Mouse (Mus musculus): ENCODE measurements around the gene Ptp4a2.
"Not testable (repeated sequence)": the region's sequence is repeated elsewhere in the genome, so short reads cannot be mapped to it uniquely, and the experiment has no call there.

The Ptp4a2 gene

DNA sequence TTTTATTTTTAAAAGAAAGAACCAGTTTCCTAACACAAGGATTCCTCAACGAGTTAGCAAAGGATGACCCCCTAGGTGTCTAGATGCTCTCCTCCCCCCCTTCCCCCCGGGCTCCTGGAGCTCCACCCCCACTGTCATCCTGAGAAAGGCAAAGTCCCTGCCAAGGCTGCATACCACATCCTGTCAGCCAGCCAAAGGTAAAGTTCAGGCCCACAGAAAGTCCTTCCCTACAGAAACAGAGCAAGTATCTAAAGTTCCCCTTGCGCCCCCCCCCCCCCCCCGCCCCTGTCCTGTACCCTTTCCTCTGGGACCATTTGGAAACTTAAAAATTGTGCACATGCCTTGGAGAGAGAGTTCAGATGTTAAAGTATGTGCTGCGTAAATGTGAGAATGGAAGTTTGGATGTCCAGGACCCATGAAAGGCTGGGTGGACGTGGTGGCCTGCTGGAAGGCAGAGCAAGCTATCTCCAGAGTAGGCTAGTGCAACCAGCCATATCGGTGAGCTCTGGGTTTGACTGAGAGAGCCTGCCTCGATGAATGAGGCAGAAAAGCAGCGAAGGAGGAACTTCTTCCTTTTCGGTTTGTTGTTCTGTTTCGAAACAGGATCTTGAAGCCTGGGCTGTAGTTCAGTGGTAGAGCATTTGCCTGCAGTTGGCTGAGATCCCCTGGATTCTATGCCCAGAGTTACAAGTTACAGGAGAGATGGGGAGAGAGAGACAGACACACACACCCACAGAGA, 71.7 kb downstream of the Ptp4a2 start:
- no peak for DNase-seq (ENCODE audit: extremely low spot score, low read depth, low spot score)

DNA sequence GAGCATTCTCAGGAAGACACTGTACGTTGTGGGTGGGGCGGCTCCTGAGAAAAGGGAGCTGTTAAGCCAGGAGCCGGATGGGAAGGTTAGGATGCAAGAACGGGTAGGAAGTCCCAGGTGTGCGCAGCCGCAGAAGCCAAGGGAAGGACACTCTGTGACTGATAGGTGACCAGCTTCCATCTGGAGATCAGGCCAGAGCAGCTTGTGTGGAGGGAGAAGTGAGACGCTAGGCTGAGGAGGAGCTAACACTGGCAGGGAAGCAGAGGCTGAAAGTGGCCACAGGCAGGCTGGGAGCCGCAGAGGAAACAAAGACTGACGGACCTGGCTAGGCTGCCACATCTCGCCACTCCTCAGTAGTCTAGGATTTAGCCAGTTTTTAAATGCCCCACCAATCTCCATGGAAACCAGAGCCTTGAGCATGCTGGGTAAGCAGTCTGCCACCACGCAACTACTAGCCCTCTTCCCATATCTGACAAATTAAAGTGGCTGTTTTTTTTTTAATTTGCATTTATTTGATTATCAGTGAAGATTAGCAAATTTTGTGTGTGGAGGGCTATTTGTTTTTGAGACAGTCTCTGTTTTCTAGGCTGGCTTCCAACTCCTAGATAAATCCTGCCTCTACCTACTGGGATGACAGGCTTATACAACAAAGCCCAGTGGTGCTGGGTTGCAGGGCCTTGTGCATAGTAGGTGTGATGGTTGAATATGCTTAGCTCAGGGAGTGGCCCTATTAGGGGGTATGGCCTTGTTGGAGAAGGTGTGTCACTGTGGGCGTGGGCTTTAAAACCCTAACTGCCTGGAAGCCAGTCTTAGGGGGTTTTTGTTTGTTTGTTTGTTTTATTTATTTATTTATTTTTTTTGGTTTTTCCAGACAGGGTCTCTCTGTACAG, 73.3 kb downstream of the Ptp4a2 start:
- no peak for DNase-seq (ENCODE audit: extremely low spot score, low read depth, low spot score)

DNA sequence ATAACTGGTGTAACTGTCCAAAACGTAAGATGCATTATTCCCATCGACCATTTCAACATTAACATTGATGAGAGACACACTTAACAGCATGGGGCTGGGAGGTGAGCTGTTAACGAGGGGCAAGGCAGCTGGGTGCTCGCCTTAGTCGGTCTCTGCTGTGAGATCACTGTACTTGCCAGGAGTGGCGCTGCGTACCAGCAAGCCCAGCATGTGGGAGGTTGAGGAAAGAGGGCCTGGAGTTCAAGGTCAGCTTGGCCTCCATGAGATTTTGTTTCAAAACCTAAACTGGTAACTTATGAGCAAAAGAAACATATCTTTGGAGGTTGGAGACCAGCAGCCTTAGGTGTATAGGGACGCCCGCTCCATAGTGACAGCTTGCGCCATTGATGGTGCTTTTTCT, 78.6 kb downstream of the Ptp4a2 start:
- DNase-seq (ENCODE audit: extremely low spot score, low read depth, low spot score), result no peak

DNA sequence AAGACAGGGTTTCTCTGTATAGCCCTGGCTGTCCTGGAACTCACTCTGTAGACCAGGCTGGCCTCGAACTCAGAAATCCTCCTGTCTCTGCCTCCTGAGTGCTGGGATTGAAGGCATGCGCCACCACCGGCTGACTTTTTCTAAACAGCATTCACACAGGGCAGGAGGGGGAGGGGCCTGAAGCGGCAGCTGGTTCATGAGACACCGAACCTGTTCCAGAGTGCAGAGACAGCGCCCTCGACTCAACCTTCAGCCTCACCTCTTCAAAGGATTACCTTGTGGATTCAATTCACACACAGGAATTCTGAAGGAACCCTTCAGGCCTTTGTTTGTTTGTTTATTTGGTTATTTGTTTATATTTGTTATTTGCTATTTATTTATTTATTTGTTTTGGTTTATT, 79.1 kb downstream of the Ptp4a2 start:
- no peak for DNase-seq (ENCODE audit: extremely low spot score, low read depth, low spot score)

DNA sequence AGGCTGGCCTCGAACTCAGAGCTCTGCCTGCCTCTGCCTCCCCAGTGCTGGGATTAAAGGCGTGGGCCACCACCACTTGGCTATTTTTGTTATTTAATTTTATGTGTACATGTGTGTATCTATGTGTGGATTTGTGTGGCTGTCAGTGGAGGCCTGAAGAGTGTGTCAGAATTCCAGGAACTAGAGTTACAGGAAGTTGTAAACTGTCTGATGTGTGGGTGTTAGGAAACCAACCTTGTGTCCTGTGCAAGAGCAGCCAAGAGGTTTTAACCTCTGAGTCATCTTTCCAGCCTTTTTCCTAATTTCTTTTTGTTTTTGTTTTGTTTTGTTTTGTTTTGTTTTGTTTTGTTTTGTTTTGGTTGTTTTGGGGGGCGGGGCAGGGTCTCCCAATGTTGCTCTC, 83.8 kb downstream of the Ptp4a2 start:
- no peak for DNase-seq (ENCODE audit: extremely low spot score, low read depth, low spot score)

DNA sequence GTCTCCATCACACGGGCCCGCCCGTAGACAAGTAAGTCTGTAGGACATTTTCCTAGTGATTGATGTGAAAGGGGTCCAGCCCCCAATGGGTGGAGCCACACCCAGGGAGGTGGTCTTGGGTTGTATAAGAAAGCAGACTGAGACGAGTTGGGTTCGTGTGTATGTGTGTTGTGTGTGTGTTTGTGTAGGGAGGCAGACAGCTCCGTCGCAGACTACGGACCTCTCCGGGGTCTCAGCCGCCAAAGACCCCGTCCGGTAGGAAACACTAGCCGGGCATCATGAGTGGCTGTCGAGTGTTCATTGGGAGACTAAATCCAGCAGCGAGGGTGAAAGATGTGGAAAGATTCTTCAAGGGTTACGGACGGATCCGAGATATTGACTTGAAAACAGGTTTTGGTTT, 87.8 kb downstream of the Ptp4a2 start:
- not testable (repeated sequence) for DNase-seq (ENCODE audit: extremely low spot score, low read depth, low spot score)

All from hindlimb bud, embryonic 11.5 days (tissue).